Mouse (Mus musculus) MEL (cell line): Measurements from ENCODE around the gene Cabp7.

Source experiments
- CTCF ChIP-seq, 3 experiments: IDR thresholded peaks in 2 of 3; conservative IDR thresholded peaks in 1 of 3; 2 replicates each; pipeline ENCODE4 v1.5.1; 2011 to 2012; ENCODE audit warnings: low read length in 3 of 3, low read depth in 2 of 3, mild to moderate bottlenecking in 2 of 3, improper control_type of control experiment in 1 of 3, inconsistent platforms in 1 of 3, mixed read lengths in 1 of 3, moderate library complexity in 1 of 3; ENCODE audit not compliant: control insufficient read depth in 1 of 3, insufficient read depth in 1 of 3, poor library complexity in 1 of 3, severe bottlenecking in 1 of 3
- ELF1 ChIP-seq: IDR thresholded peaks from 2 replicates; pipeline ENCODE4 v1.6.1; 2014; ENCODE audit warnings: low read depth, mild to moderate bottlenecking, inconsistent platforms, low read length, improper control_type of control experiment, moderate library complexity
- NRF1 ChIP-seq: IDR thresholded peaks from 2 replicates; pipeline ENCODE4 v1.6.1; 2014; ENCODE audit warnings: low read depth, mild to moderate bottlenecking, inconsistent platforms, low read length, improper control_type of control experiment, moderate library complexity; ENCODE audit not compliant: poor library complexity, insufficient read depth, severe bottlenecking
- POLR2A ChIP-seq, 2 experiments: IDR thresholded peaks; 2 replicates each; pipeline ENCODE4 v1.6.1; 2011 to 2012; ENCODE audit warnings: low read length in 2 of 2, mild to moderate bottlenecking in 2 of 2, control low read depth in 1 of 2, improper control_type of control experiment in 1 of 2, low read depth in 1 of 2, moderate library complexity in 1 of 2; ENCODE audit not compliant: control insufficient read depth in 1 of 2, insufficient read depth in 1 of 2, poor library complexity in 1 of 2
- RAD21 ChIP-seq: IDR thresholded peaks from 2 replicates; pipeline ENCODE4 v1.6.1; 2011; ENCODE audit warnings: mild to moderate bottlenecking, low read depth, low read length, improper control_type of control experiment
- SIN3A ChIP-seq: IDR thresholded peaks from 2 replicates; pipeline ENCODE4 v1.6.1; 2012; ENCODE audit warnings: low read length, improper control_type of control experiment, inconsistent platforms
- TAL1 ChIP-seq: IDR thresholded peaks from 2 replicates; pipeline ENCODE4 v1.6.1; 2012; ENCODE audit warnings: mild to moderate bottlenecking, inconsistent platforms, low read length, moderate library complexity, mixed read lengths
- ZMIZ1 ChIP-seq: IDR thresholded peaks from 2 replicates; pipeline ENCODE4 v1.6.1; 2012; ENCODE audit warnings: low read depth, mild to moderate bottlenecking, inconsistent platforms, low read length, improper control_type of control experiment, moderate library complexity

- TF ChIP-seq ZMIZ1 (no peak), ELF1 (no peak), TAL1 (no peak), NRF1 (no peak), RAD21 (no peak), SIN3A (no peak), CTCF (IDR thresholded peaks at IDR 0.05 in 2 of 3, conservative IDR thresholded peaks at IDR 0.05 in 1 of 3; ENCODE audit: control insufficient read depth in 1 of 3, insufficient read depth in 1 of 3, low read depth in 2 of 3, low read length in 3 of 3, poor library complexity in 1 of 3, severe bottlenecking in 1 of 3) (no peak), POLR2A (IDR thresholded peaks at IDR 0.05; ENCODE audit: control insufficient read depth in 1 of 2, insufficient read depth in 1 of 2, low read depth in 1 of 2, low read length in 2 of 2, poor library complexity in 1 of 2) (no peak)
Observed at GRCm38 (mm10) chr11:4769881-4770280, 23.3 kb upstream of the Cabp7 start.
